Mouse (Mus musculus) intestine, postnatal 0 days (tissue): Measurements from ENCODE around the gene Kcnj8. TPM values are rescaled to one million over a fixed set of nuclear protein-coding genes. Genes with fewer than 3 reads are reported as not detected.

Source experiments
- ATAC-seq: fragments of 200-750 bp; cut with Nextera tagmentation; 2 replicates; pipeline ENCODE4 v1.8.0; 2017; ENCODE audit warnings: mild to moderate bottlenecking, moderate TSS enrichment, moderate library complexity
- H3K27ac ChIP-seq: fragments of 300-500 bp; sonication (generic); 2 replicates; pipeline ENCODE4 v1.5.1; 2014; ENCODE audit warnings: mild to moderate bottlenecking, low read depth, low read length, moderate library complexity
- H3K27me3 ChIP-seq: fragments of 300-500 bp; sonication (generic); replicated peaks from 2 replicates; pipeline ENCODE4 v1.6.1; 2014; ENCODE audit warnings: low read length, mixed read lengths; ENCODE audit not compliant: control insufficient read depth, insufficient read depth
- H3K36me3 ChIP-seq: fragments of 300-500 bp; sonication (generic); 2 replicates; pipeline ENCODE4 v1.6.1; 2014; ENCODE audit warnings: mild to moderate bottlenecking, moderate library complexity; ENCODE audit not compliant: control insufficient read depth, insufficient read depth
- H3K4me1 ChIP-seq: fragments of 300-500 bp; sonication (generic); replicated peaks from 2 replicates; pipeline ENCODE4 v1.6.1; 2014; ENCODE audit warnings: antibody characterized with exemption, low read length, mixed read lengths; ENCODE audit not compliant: control insufficient read depth, insufficient read depth
- H3K4me2 ChIP-seq: fragments of 300-500 bp; sonication (generic); replicated peaks from 2 replicates; pipeline ENCODE4 v1.6.1; 2014; ENCODE audit warnings: low read depth, mild to moderate bottlenecking, moderate library complexity
- H3K4me3 ChIP-seq: fragments of 300-500 bp; sonication (generic); 2 replicates; pipeline ENCODE4 v1.5.1; 2014; ENCODE audit warnings: low read depth, low read length
- H3K9ac ChIP-seq: fragments of 300-500 bp; sonication (generic); 2 replicates; pipeline ENCODE4 v1.6.1; 2014; ENCODE audit warnings: mild to moderate bottlenecking, low read depth, low read length
- H3K9me3 ChIP-seq: fragments of 300-500 bp; sonication (generic); 2 replicates; pipeline ENCODE4 v1.6.1; 2016; ENCODE audit warnings: mixed run types; ENCODE audit not compliant: control insufficient read depth
- CTCF ChIP-seq: sonication (generic); IDR thresholded peaks from 2 replicates; pipeline ENCODE4 v1.5.1; 2016; ENCODE audit warnings: low read depth, mild to moderate bottlenecking, control low read depth, antibody characterized with exemption, moderate library complexity
- WGBS: fragments of 180-500 bp; shearing (Covaris S2); extraction: QIAGEN DNeasy Blood & Tissue Kit; methylation state at CpG from one replicate; pipeline ENCODE4 v1.1.7; 2014; 5-methylcytosine and 5-hydroxymethylcytosine counted together
- polyA plus RNA-seq: library from polyadenylated mRNA; unstranded; fragments of >200 nt; fragmentation: Nextera tagmentation; extraction: Ambion mirVana; gene quantifications from 2 replicates; pipeline ENCODE4 v1.2.1, GENCODE M21; 2015

Kcnj8 gene
- polyA plus RNA-seq, 1 experiment from 2014 or later, result 28.7 TPM

- no peak overlapping the region for H3K4me2 ChIP-seq
- H3K4me3 ChIP-seq, result no peak overlapping the region
- no peak for TF ChIP-seq CTCF
- WGBS, result 75% methylated on average over 6 of the region's 6 CpGs
- no peaks in the 10 kb centered on the region for H3K4me1 ChIP-seq
- no peaks in the 10 kb centered on the region for H3K27me3 ChIP-seq
- no peak overlapping the region for H3K27ac ChIP-seq
- no peaks in the 10 kb centered on the region for H3K9me3 ChIP-seq
- no peak for ATAC-seq
- H3K9ac ChIP-seq, result no peak overlapping the region
- no peaks in the 10 kb centered on the region for H3K36me3 ChIP-seq
These were observed 31.4 kb upstream of the Kcnj8 start for GRCm38 (mm10) chr6:142602772-142603171.

GRCm38 (mm10) chr6:142578831-142579230 lies 7.4 kb upstream of the Kcnj8 start:
- no peak overlapping the region for H3K9ac ChIP-seq
- 71% methylated on average over 4 of the region's 4 CpGs for WGBS
- no peaks in the 10 kb centered on the region for H3K36me3 ChIP-seq
- no peaks in the 10 kb centered on the region for H3K9me3 ChIP-seq
- H3K4me2 ChIP-seq, result no peak overlapping the region
- no peaks in the 10 kb centered on the region for H3K4me1 ChIP-seq
- ATAC-seq, result no peak
- H3K27me3 ChIP-seq, result no peaks in the 10 kb centered on the region
- no peak overlapping the region for H3K27ac ChIP-seq
- no peak for TF ChIP-seq CTCF
- no peak overlapping the region for H3K4me3 ChIP-seq

- Histone ChIP-seq H3K36me3 (no peaks in the 10 kb centered on the region), H3K27me3 (no peaks in the 10 kb centered on the region), H3K4me1 (no peaks in the 10 kb centered on the region), H3K9ac (no peak overlapping the region), H3K27ac (no peak overlapping the region), H3K9me3 (no peaks in the 10 kb centered on the region), H3K4me3 (no peak overlapping the region), H3K4me2 (no peak overlapping the region)
- WGBS, result 80% methylated on average over 6 of the region's 6 CpGs
- ATAC-seq, result no peak
- no peak for TF ChIP-seq CTCF
These were observed 6.4 kb upstream of the Kcnj8 start for GRCm38 (mm10) chr6:142577801-142578200.

- H3K36me3 ChIP-seq, result no peaks in the 10 kb centered on the region
- no peak for TF ChIP-seq CTCF
- no peak overlapping the region for H3K9ac ChIP-seq
- WGBS, result 29% methylated on average over 6 of the region's 6 CpGs
- H3K27ac ChIP-seq, result no peak overlapping the region
- H3K4me2 ChIP-seq, result no peak overlapping the region
- H3K4me3 ChIP-seq, result no peak overlapping the region
- no peak for ATAC-seq
- no peaks in the 10 kb centered on the region for H3K9me3 ChIP-seq
- no peaks in the 10 kb centered on the region for H3K4me1 ChIP-seq
- peaks cover 23% of the 10 kb centered on the region; the same call in 1 of the 2 replicates for H3K27me3 ChIP-seq
These were observed 1.5 kb upstream of the Kcnj8 start for GRCm38 (mm10) chr6:142572876-142573275.

GRCm38 (mm10) chr6:142571629-142572360 lies 381 bp upstream of the Kcnj8 start:
- peak overlapping the region; percentile 40 for H3K9ac ChIP-seq
- no peak for TF ChIP-seq CTCF
- peak overlapping the region; percentile 78 for H3K4me2 ChIP-seq
- no peaks in the 10 kb centered on the region for H3K9me3 ChIP-seq
- 2% methylated on average over 21 of the region's 21 CpGs for WGBS
- H3K4me3 ChIP-seq, result peak overlapping the region; percentile 51
- peak overlapping the region; percentile 60 for H3K27ac ChIP-seq
- H3K27me3 ChIP-seq, result peaks cover 23% of the 10 kb centered on the region; the same call in 1 of the 2 replicates
- 0 out of 2 replicates have a peak, but pooled peaks have one; percentile 46 for ATAC-seq
- H3K36me3 ChIP-seq, result no peaks in the 10 kb centered on the region
- H3K4me1 ChIP-seq, result no peaks in the 10 kb centered on the region

GRCm38 (mm10) chr6:142570046-142570770 lies 1.2 kb downstream of the Kcnj8 start:
- Histone ChIP-seq H3K4me1 (no peaks in the 10 kb centered on the region), H3K27me3 (peaks cover 23% of the 10 kb centered on the region; the same call in 1 of the 2 replicates), H3K9ac (0 out of 2 replicates have a peak overlapping the region, but pooled peaks have one; percentile 40), H3K27ac (peak overlapping the region; percentile 41), H3K36me3 (peaks cover 9% of the 10 kb centered on the region; the same call in 1 of the 2 replicates), H3K9me3 (no peaks in the 10 kb centered on the region), H3K4me3 (peak overlapping the region; percentile 51), H3K4me2 (peak overlapping the region; percentile 78)
- WGBS, result 12% methylated on average over 30 of the region's 30 CpGs
- no peak for ATAC-seq
- no peak for TF ChIP-seq CTCF
